Mouse (Mus musculus) 3134 (cell line): ENCODE data around the gene Tmem270.

Source experiments
- DNase-seq: peaks from one replicate; pipeline ENCODE4 v3.0.0-alpha.2; 2011; ENCODE audit warnings: low spot score; ENCODE audit not compliant: insufficient read length; ENCODE audit errors: extremely low read depth

The Tmem270 gene

DNA sequence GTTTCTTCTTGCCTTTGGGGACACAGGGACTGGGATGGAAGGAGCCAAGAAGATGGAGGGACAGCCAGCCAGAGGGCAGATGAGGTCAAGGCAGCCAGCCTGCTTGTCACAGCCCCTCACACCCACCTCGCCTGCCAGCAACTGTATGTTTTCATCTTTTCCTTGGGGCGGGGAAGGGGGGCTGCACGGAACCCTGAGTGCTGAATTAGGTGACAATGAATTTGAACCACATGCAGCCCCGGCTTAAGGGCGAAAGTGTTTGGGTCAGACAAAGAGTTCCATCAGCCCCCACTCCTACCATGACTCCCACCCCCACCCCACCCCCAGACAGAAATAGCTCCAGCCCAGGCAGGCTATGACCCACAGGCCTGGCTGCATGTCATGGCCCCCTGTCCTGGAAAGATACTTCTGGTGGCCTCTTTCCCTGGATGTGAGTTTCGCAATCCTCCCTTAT lies 15.9 kb downstream of the Tmem270 start:
- no peak for DNase-seq

- DNase-seq = no peak
Measured at GRCm38 (mm10) chr5:134888505-134888904, 18.0 kb downstream of the Tmem270 start.

GRCm38 (mm10) chr5:134887447-134888335 lies 18.8 kb downstream of the Tmem270 start:
- DNase-seq = no peak

DNA sequence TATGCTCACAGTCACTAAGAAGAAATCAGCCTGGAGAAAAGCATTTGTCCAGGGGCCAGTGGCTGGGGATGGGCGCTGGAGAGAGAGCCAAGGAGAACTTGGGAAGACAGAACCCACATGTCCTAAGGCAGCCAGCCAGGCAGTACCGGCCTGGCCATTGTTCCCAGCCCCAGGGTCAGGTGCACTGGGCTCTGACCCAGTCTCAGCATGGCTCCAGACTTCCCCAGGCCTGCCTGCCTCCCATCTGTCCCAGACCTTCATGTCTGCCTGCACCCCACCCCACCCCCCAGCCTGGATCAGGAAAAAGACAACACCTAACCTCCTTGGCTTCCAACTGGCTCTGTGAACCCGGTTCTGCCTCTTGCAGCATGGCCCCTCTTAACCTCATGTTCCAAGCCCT lies 23.5 kb downstream of the Tmem270 start:
- no peak for DNase-seq

GRCm38 (mm10) chr5:134876801-134877200 lies 29.7 kb downstream of the Tmem270 start:
- no peak for DNase-seq

DNA sequence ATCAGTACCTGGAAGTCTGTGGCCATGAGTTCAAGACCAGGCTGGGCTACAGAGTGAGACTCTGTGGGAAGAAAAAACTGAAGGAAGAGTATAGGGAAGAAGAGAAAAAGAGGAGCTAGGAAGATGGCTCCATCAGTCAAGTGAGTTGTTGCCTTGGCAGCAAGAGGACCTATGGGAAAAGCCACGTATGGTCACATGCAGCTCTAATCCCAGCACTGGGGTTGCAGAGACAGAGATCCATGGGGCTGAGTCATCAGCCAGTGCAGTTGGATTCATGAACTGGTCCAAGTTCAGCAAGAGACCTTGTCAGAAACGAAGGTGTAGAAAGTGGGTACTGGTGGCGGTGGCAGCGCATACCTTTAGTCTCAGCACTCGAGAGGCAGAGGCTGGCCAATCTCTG lies 31.3 kb downstream of the Tmem270 start:
- DNase-seq = no peak

DNA sequence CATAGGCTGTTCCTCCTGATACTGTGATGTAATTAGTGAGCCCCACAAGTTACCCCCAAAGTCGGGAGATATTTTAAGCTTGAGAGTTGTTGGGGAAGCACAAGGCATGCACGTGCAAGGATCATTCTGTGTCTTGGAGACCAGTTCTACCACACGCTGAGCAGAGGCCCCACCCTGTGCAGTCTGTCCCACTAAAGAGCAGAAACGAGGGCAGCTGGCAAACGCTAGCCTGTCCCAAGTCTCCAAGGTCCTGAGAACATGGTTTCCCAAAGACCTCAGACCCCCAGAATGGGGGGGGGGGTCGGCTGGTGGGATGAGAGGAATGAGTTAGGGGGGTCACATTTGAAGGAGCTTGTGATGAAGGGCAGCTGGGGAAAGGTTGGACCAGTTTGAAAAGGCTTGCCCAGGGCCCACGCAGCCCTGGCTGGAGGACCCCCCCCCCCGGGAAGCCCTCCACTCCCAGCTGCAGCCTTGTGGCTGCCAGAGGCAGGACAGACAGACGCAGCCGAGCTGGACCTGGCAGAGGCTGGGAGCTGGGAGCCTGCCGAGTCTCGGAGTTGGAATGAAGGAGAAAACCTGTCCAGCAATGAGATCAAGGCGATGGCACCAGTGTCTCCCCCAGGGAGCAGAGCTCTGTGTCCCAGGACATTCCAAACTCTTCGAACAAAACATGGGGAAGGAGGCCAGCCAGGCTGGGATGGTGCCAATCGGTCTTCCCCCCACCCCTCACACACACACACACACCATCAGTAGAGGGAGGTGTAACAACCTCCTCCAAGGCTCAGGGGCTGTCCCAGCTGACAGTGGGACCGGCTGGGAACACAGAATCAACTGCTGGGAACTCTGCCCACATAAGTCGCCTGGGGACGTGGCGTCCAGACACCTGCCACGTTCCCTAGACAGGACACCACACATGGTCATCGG lies 32.3 kb downstream of the Tmem270 start:
- DNase-seq = no peak

- DNase-seq = no peak
Measured at GRCm38 (mm10) chr5:134873034-134873433, 33.5 kb downstream of the Tmem270 start.

DNA sequence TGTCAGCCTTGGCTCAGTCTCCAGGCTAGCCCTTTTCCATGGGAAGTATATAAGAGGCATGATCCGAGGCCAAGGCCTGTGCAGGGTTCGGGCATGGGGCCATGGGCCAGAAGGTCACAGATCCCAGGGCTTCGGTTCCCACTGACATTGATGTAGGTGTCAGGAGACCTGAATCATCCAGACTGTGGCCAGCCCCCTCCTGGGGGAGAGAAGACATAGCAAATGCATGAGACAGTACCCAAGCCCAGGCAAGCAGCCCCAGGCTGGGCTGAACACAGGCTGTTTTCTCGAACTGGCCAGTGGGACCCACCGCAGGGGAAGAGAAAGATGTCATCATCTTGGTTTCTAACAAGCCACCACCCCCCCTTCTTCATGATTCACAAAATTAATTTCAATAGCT lies 33.9 kb downstream of the Tmem270 start:
- no peak for DNase-seq

DNA sequence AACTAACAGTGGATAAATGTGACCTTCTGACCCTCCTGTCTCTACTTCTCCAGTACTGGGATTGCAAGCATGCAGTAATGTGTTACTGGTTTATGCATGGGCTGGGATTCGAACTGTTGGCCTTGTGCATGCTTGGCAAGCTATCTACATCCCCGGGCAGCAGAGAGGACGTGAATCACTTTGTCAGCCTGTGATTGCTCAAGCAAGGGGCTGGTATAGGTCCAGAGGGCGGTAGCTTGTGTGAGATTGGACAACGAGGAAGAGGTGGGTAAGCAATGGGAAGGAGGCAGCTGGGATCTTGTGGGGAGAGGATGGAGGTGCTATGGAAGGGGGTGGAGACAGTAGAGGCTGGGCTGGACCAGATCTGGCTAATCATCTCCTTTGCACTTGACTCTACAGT lies 38.0 kb downstream of the Tmem270 start:
- DNase-seq = no peak

GRCm38 (mm10) chr5:134867320-134868144 lies 39.0 kb downstream of the Tmem270 start:
- DNase-seq = no peak

GRCm38 (mm10) chr5:134865158-134865557 lies 41.4 kb downstream of the Tmem270 start:
- DNase-seq = no peak

DNA sequence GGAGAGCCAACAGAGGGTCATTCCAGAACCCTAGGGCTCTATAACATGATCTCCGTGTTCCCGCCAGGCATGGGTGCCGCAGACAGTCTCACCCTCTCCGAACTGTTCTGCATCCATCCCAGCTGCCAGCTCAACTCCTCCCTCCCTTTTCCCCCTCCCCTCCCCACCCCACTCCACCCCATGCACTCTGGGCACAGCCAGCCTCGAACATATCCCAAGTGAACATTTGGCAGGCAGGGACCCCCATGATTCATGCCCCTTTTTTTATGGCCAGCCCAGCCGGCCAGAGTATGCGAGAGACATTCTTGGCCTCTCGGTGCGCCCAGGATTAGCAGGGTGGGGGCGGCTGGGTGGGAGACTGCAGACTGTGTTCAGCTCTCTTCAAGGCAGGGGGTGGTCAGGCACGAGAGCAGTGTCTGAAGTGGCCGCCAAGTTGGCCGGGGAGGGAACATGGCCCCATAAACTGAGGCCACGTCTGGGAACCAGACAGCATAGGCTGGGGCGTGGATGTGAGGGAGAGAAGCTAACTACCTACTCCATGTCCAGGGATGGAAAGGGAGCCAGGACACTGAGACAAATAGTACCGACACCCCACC lies 44.5 kb downstream of the Tmem270 start:
- DNase-seq = no peak

GRCm38 (mm10) chr5:134859193-134859592 lies 47.3 kb downstream of the Tmem270 start:
- DNase-seq = no peak

GRCm38 (mm10) chr5:134858378-134858777 lies 48.2 kb downstream of the Tmem270 start:
- DNase-seq = no peak

DNA sequence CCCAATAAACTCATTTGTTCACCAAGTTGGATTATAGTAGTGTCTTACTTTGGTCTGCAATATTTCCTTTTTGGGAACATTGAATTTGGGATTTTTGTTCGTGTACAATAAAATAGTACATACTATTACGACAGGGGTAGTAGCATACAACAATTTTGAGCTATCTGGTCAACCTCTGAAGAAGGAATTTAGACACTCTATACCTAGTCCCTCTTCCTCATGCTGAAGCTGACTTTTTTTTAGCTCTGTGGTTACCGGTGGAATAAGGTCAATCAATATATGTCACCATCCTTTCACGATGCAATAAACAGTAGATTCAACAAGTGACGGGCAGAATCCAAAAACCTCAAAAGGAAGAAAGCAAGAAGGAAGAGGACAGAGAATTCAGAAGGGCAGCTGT lies 53.7 kb downstream of the Tmem270 start:
- DNase-seq = no peak
